Mouse (Mus musculus): ENCODE measurements around the gene Rnf144b. TPM values are rescaled to one million over a fixed set of nuclear protein-coding genes. Genes with fewer than 3 reads are reported as not detected.

Gene Rnf144b
- total and polyA plus RNA-seq, 3 experiments: 8.0 to 31.0 (median 18.1) TPM

DNA sequence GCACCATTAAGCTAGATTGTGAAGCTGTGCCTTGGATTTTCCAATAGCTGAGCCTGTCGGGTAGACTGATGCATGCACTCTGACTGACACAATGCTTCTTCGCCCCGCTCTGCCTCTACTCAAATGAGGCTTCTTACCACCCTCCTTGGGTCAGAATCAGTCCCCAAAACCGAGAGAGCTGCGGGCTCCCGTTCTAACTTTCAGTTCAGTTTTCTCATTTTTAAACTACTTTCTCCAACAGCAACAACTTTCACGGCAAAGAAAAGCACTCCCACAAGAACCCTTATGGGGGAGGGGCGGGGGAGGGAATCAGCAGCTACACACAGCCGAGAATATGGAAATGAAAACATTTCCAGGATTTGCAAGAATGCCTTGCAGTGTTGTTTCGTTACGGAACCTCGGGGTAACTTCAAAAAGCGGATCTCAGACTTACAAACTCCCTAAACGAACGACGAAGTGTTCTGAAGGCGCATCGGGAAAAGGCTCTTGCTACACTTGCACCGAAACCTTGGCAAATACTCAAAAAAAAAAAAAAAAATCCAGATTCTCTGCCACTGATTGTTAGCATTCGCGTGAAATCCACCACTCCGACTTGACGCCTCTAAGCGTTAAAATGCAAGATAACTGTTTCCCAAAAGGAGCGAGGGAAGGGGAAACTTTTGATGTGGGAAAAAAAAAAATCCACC is 17.5 kb upstream of the Rnf144b start:
- no peaks in the 10 kb centered on the region; the same call in 1 of the 2 replicates for H3K79me2 ChIP-seq (replicated peaks; ENCODE audit: control insufficient read depth, insufficient read depth, low read length)
- H3K4me1 ChIP-seq (ENCODE audit: control insufficient read depth, insufficient read depth, low read length): peaks cover 7% of the 10 kb centered on the region
- peak overlapping the region; percentile 92 for H3K4me3 ChIP-seq
- peak; percentile 30 to 34 for DNase-seq
- peak overlapping the region; percentile 96 for H3K27ac ChIP-seq
- WGBS: 2% methylated on average over 25 of the region's 25 CpGs
- intact Hi-C loops (cut with DNase I): no loop called here
- no peak for TF ChIP-seq CTCF (IDR thresholded peaks at IDR 0.05)
- no peaks in the 10 kb centered on the region for H3K27me3 ChIP-seq (ENCODE audit: control insufficient read depth, insufficient read depth, low read length)
- H3K36me3 ChIP-seq (ENCODE audit: control insufficient read depth, insufficient read depth, low read length): peaks cover 7% of the 10 kb centered on the region; the same call in 1 of the 2 replicates
- H3K9ac ChIP-seq (ENCODE audit: low read depth, low read length): peak overlapping the region; percentile 98

DNA sequence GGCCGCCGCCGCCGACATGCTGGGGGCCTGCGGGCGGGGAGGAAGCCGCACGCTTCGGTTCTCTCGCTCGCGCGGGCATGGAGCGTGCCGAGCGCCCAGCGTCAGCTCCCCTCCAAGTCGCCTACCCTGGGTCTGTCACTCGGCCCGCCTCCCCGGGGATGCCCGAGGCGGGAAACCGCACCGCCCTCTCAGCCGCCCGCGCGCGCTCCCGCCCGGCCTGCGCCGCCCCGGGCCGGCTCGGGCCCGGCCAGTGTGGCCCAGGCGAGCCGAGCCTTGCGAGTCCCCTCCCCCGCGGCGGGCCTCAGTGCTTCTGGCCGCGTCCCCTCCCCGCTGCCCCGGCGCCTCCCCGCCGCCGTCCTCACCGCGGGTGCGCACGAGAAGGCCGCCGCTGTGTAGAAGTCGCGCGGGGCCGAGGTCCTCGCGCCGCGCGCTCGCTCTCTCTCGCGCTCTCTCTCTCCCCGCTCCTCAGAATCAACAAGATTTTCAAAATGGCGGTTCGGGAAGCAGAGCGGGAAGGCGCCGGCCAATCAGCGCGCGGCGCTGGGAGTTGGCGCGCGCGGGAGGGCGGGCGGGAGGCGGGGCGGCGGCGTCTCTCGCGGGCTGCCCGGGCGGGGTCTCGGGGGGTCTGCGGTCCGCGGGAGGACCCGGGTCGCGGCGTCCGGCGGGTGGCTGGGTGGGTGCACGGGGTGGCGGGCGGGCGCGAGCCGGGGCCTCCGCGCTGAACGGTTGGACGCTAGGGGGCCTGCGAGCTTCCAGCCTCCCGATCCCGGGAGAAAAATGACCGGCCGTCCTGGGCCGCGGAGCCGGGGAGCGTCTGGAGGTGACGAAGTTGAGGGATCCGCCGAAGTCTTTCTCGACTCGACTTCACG is 16.5 kb upstream of the Rnf144b start, which contains the start of gene Dek:
Gene Dek (minus strand): TSS at position 491 of the 869 bp plus-strand sequence.
- Histone ChIP-seq H3K4me3 (peak within 1 kb of the TSS; percentile 92), H3K79me2 (replicated peaks; ENCODE audit: control insufficient read depth, insufficient read depth, low read length) (no peaks in the 10 kb centered on the region; the same call in 1 of the 2 replicates), H3K4me1 (ENCODE audit: control insufficient read depth, insufficient read depth, low read length) (peaks cover 7% of the 10 kb centered on the region), H3K27me3 (ENCODE audit: control insufficient read depth, insufficient read depth, low read length) (no peaks in the 10 kb centered on the region), H3K9ac (ENCODE audit: low read depth, low read length) (peak within 1 kb of the TSS; percentile 98), H3K27ac (peak within 1 kb of the TSS; percentile 96), H3K36me3 (ENCODE audit: control insufficient read depth, insufficient read depth, low read length) (peaks cover 7% of the 10 kb centered on the region; the same call in 1 of the 2 replicates)
- intact Hi-C loops (cut with DNase I): loop anchor here (2.0 kb wide), 1 partner anchor 45 kb away; no protein-coding TSS in a partner anchor
- TF ChIP-seq CTCF (IDR thresholded peaks at IDR 0.05) (peak; percentile 74), EP300 (IDR thresholded peaks at IDR 0.05; ENCODE audit: insufficient read depth, low read depth, low read length) (no peak), POLR2A (IDR thresholded peaks at IDR 0.05; ENCODE audit: insufficient read depth, low read depth, low read length) (peak; percentile 56; the same call in 1 of the 2 replicates)
- WGBS: 1% methylated on average over 128 of the region's 129 CpGs
- DNase-seq: peak; percentile 91 to 93

DNA sequence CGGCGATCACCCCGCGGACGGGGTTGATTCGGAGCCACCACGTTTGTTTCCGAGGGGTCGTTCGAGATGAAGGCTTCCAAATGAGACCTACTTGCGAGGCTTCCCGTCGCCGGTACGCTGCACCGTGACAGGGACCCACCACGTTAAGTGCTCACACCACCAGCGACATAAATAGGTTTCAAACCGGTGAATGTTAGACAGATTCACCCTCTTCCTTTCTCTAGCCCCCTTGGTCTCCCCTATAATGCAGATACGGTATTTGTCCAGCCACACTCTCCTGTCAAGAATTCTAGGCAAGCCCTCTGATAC is 15.9 kb upstream of the Rnf144b start:
- DNase-seq: no peak
- Histone ChIP-seq H3K9ac (ENCODE audit: low read depth, low read length) (peak overlapping the region; percentile 80), H3K27ac (peak overlapping the region; percentile 96), H3K4me3 (peak overlapping the region; percentile 92), H3K4me1 (ENCODE audit: control insufficient read depth, insufficient read depth, low read length) (peaks cover 7% of the 10 kb centered on the region), H3K79me2 (replicated peaks; ENCODE audit: control insufficient read depth, insufficient read depth, low read length) (no peaks in the 10 kb centered on the region; the same call in 1 of the 2 replicates), H3K27me3 (ENCODE audit: control insufficient read depth, insufficient read depth, low read length) (no peaks in the 10 kb centered on the region), H3K36me3 (ENCODE audit: control insufficient read depth, insufficient read depth, low read length) (peaks cover 5% of the 10 kb centered on the region; the same call in 1 of the 2 replicates)
- intact Hi-C loops (cut with DNase I): loop anchor here (2.0 kb wide), 1 partner anchor 44 kb away; no protein-coding TSS in a partner anchor
- no peak for TF ChIP-seq CTCF (IDR thresholded peaks at IDR 0.05)
- TF ChIP-seq POLR2A (IDR thresholded peaks at IDR 0.05; ENCODE audit: insufficient read depth, low read depth, low read length): no peak
- TF ChIP-seq EP300 (IDR thresholded peaks at IDR 0.05; ENCODE audit: insufficient read depth, low read depth, low read length): no peak
- WGBS: under 1% methylated on average over 20 of the region's 20 CpGs

DNA sequence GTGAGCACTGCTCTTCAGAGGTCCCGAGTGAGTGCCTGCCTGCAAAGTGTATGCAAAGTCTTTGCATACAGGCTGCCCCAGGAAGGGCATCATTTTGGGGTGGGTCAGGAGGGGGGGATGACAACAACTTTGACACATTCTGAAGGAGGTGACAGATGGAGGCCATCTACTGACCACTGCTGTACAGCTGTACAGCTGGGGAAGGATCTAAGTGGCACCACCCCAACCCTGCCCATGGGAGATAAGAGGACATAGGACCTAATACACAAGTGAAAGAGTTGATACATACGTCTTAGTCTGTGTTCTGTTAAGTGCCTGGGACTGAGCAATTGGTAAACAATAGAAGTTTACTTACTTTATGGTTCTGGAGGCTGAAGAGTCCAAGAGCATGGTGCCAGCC is 13.2 kb upstream of the Rnf144b start:
- no peak overlapping the region for H3K27ac ChIP-seq
- WGBS: 85% methylated on average over 2 of the region's 2 CpGs
- H3K4me3 ChIP-seq: no peak overlapping the region
- intact Hi-C loops (cut with DNase I): no loop called here
- no peak for DNase-seq
- no peaks in the 10 kb centered on the region for H3K79me2 ChIP-seq (replicated peaks; ENCODE audit: control insufficient read depth, insufficient read depth, low read length)
- no peak overlapping the region for H3K9ac ChIP-seq (ENCODE audit: low read depth, low read length)
- TF ChIP-seq POLR2A (IDR thresholded peaks at IDR 0.05; ENCODE audit: insufficient read depth, low read depth, low read length) (no peak), CTCF (IDR thresholded peaks at IDR 0.05) (no peak), EP300 (IDR thresholded peaks at IDR 0.05; ENCODE audit: insufficient read depth, low read depth, low read length) (no peak)
- peaks cover 5% of the 10 kb centered on the region for H3K4me1 ChIP-seq (ENCODE audit: control insufficient read depth, insufficient read depth, low read length)
- no peaks in the 10 kb centered on the region for H3K36me3 ChIP-seq (ENCODE audit: control insufficient read depth, insufficient read depth, low read length)
- H3K27me3 ChIP-seq (ENCODE audit: control insufficient read depth, insufficient read depth, low read length): no peaks in the 10 kb centered on the region

DNA sequence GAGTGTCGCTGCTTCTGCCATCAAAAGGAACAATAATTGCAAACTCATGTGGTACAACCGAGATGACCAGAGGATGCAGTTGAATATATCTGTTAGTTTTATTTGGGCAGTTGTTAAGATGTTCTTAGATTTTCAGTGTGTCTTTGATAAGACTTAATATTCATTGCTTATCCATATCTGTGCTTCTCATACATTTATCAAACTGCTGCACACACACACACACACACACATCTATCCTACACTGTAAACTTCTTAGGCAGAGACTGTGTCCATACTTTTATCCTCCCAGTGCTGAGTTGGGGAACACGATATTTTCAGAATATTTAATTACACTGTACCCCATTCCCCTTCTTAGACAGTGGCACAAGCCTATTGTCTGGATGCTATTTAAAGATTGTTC is 11.3 kb upstream of the Rnf144b start:
- Histone ChIP-seq H3K27me3 (ENCODE audit: control insufficient read depth, insufficient read depth, low read length) (no peaks in the 10 kb centered on the region), H3K4me1 (ENCODE audit: control insufficient read depth, insufficient read depth, low read length) (peaks cover 2% of the 10 kb centered on the region; the same call in 1 of the 2 replicates), H3K36me3 (ENCODE audit: control insufficient read depth, insufficient read depth, low read length) (no peaks in the 10 kb centered on the region), H3K4me3 (no peak overlapping the region), H3K27ac (no peak overlapping the region), H3K79me2 (replicated peaks; ENCODE audit: control insufficient read depth, insufficient read depth, low read length) (no peaks in the 10 kb centered on the region), H3K9ac (ENCODE audit: low read depth, low read length) (no peak overlapping the region)
- intact Hi-C loops (cut with DNase I): no loop called here
- DNase-seq: no peak
- no peak for TF ChIP-seq POLR2A (IDR thresholded peaks at IDR 0.05; ENCODE audit: insufficient read depth, low read depth, low read length)
- no peak for TF ChIP-seq CTCF (IDR thresholded peaks at IDR 0.05)
- WGBS: 76% methylated on average over 3 of the region's 3 CpGs

DNA sequence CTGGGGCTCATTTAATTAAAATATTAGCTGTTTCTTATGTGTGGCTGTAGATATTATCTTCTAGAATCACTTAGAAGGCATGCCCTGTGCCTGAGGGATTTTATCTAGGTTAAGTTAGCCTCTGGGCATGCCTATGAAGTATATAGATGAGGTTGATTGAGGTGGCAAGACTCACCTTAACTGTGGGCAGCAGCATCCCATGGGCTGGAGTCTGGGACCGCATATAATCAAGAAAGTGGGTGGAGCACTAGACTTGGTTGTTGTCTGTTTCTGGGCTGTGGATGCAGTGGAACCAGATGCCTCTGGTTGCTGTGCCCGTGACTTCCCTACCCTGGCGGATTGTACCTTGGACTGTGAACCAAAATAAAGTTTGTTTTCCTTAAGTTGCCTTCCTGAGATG is 10.4 kb upstream of the Rnf144b start:
- no peak for DNase-seq
- H3K36me3 ChIP-seq (ENCODE audit: control insufficient read depth, insufficient read depth, low read length): no peaks in the 10 kb centered on the region
- no peak overlapping the region for H3K4me3 ChIP-seq
- TF ChIP-seq EP300 (IDR thresholded peaks at IDR 0.05; ENCODE audit: insufficient read depth, low read depth, low read length) (no peak), POLR2A (IDR thresholded peaks at IDR 0.05; ENCODE audit: insufficient read depth, low read depth, low read length) (no peak), CTCF (IDR thresholded peaks at IDR 0.05) (no peak)
- H3K9ac ChIP-seq (ENCODE audit: low read depth, low read length): no peak overlapping the region
- intact Hi-C loops (cut with DNase I): no loop called here
- H3K79me2 ChIP-seq (replicated peaks; ENCODE audit: control insufficient read depth, insufficient read depth, low read length): no peaks in the 10 kb centered on the region
- peaks cover 2% of the 10 kb centered on the region; the same call in 1 of the 2 replicates for H3K4me1 ChIP-seq (ENCODE audit: control insufficient read depth, insufficient read depth, low read length)
- no peak overlapping the region for H3K27ac ChIP-seq
- WGBS: 94% methylated on average over 3 of the region's 3 CpGs
- no peaks in the 10 kb centered on the region for H3K27me3 ChIP-seq (ENCODE audit: control insufficient read depth, insufficient read depth, low read length)

All from heart, adult 2 months (tissue).